Mouse (Mus musculus): ENCODE data around the gene Adcy7. TPM values are rescaled to one million over a fixed set of nuclear protein-coding genes. Genes with fewer than 3 reads are reported as not detected.
A peak's percentile ranks its signal among the peaks of the same experiment; 100 is the strongest.

The Adcy7 gene
- polyA plus RNA-seq, 1 experiment, result 63.7 TPM

DNA sequence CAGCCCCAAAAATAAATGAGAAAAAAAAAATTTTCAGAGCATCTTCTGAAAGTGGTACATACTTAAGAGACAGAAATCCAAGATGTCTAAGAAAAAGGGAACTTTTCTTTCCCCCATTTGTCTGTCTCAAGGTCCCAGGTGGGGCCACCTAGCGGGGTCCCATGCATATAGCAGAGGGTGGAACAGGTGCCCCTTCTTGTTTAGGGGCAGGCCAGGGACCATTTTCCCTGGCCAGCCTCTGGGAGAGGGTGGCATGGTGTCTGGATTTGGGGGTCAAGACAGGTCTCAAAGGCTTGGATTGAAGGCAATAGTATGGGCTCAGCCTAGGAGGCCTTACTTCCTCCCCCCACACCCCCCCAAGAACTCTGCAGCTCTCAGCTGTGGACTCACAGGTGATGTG lies 17.7 kb downstream of the Adcy7 start:
- Histone ChIP-seq H3K36me3 (ENCODE audit: control insufficient read depth, insufficient read depth, low read length) (no peaks in the 10 kb centered on the region), H3K4me1 (replicated peaks; ENCODE audit: control insufficient read depth, insufficient read depth, low read length) (peaks cover 84% of the 10 kb centered on the region), H3K27ac (ENCODE audit: control insufficient read depth, insufficient read depth, low read length) (peak overlapping the region; percentile 98), H3K27me3 (ENCODE audit: control insufficient read depth, insufficient read depth, low read length) (no peaks in the 10 kb centered on the region), H3K4me3 (ENCODE audit: control insufficient read depth, insufficient read depth, low read length) (peak overlapping the region; percentile 17; the same call in 1 of the 2 replicates)
- 4% methylated on average over 1 of the region's 1 CpGs for WGBS
- DNase-seq, result peak; percentile 77
- TF ChIP-seq POLR2A (IDR thresholded peaks at IDR 0.05; ENCODE audit: control insufficient read depth, extremely low read depth, insufficient read depth, low read length, poor library complexity), result no peak
- peak; percentile 74; the same call in 1 of the 2 replicates for TF ChIP-seq CTCF (IDR thresholded peaks at IDR 0.05; ENCODE audit: borderline replicate concordance, control insufficient read depth, extremely low read depth, insufficient read depth, low read length, poor library complexity)

GRCm38 (mm10) chr8:88290326-88291304 lies 18.4 kb downstream of the Adcy7 start:
- Histone ChIP-seq H3K27me3 (ENCODE audit: control insufficient read depth, insufficient read depth, low read length) (no peaks in the 10 kb centered on the region), H3K4me1 (replicated peaks; ENCODE audit: control insufficient read depth, insufficient read depth, low read length) (peaks cover 79% of the 10 kb centered on the region), H3K36me3 (ENCODE audit: control insufficient read depth, insufficient read depth, low read length) (peaks cover 2% of the 10 kb centered on the region), H3K4me3 (ENCODE audit: control insufficient read depth, insufficient read depth, low read length) (peak overlapping the region; percentile 39), H3K27ac (ENCODE audit: control insufficient read depth, insufficient read depth, low read length) (peak overlapping the region; percentile 98)
- peak; percentile 70 for DNase-seq
- TF ChIP-seq POLR2A (IDR thresholded peaks at IDR 0.05; ENCODE audit: control insufficient read depth, extremely low read depth, insufficient read depth, low read length, poor library complexity), result 0 out of 2 replicates have a peak, but pooled peaks have one; percentile 35
- no peak for TF ChIP-seq CTCF (IDR thresholded peaks at IDR 0.05; ENCODE audit: borderline replicate concordance, control insufficient read depth, extremely low read depth, insufficient read depth, low read length, poor library complexity)
- WGBS, result 20% methylated on average over 13 of the region's 13 CpGs

GRCm38 (mm10) chr8:88291305-88291690 lies 19.1 kb downstream of the Adcy7 start:
- WGBS, result 65% methylated on average over 11 of the region's 11 CpGs
- Histone ChIP-seq H3K27ac (ENCODE audit: control insufficient read depth, insufficient read depth, low read length) (peak overlapping the region; percentile 98; the same call in 1 of the 2 replicates), H3K4me1 (replicated peaks; ENCODE audit: control insufficient read depth, insufficient read depth, low read length) (peaks cover 73% of the 10 kb centered on the region), H3K4me3 (ENCODE audit: control insufficient read depth, insufficient read depth, low read length) (no peak overlapping the region), H3K27me3 (ENCODE audit: control insufficient read depth, insufficient read depth, low read length) (no peaks in the 10 kb centered on the region), H3K36me3 (ENCODE audit: control insufficient read depth, insufficient read depth, low read length) (peaks cover 9% of the 10 kb centered on the region)
- no peak for DNase-seq
- TF ChIP-seq POLR2A (IDR thresholded peaks at IDR 0.05; ENCODE audit: control insufficient read depth, extremely low read depth, insufficient read depth, low read length, poor library complexity), result no peak
- no peak for TF ChIP-seq CTCF (IDR thresholded peaks at IDR 0.05; ENCODE audit: borderline replicate concordance, control insufficient read depth, extremely low read depth, insufficient read depth, low read length, poor library complexity)

- H3K27me3 ChIP-seq (ENCODE audit: control insufficient read depth, insufficient read depth, low read length), result no peaks in the 10 kb centered on the region
- 89% methylated on average over 3 of the region's 3 CpGs for WGBS
- TF ChIP-seq POLR2A (IDR thresholded peaks at IDR 0.05; ENCODE audit: control insufficient read depth, extremely low read depth, insufficient read depth, low read length, poor library complexity), result no peak
- TF ChIP-seq CTCF (IDR thresholded peaks at IDR 0.05; ENCODE audit: borderline replicate concordance, control insufficient read depth, extremely low read depth, insufficient read depth, low read length, poor library complexity), result no peak
- no peak overlapping the region for H3K4me3 ChIP-seq (ENCODE audit: control insufficient read depth, insufficient read depth, low read length)
- no peak for DNase-seq
- H3K36me3 ChIP-seq (ENCODE audit: control insufficient read depth, insufficient read depth, low read length), result peaks cover 12% of the 10 kb centered on the region
- H3K4me1 ChIP-seq (replicated peaks; ENCODE audit: control insufficient read depth, insufficient read depth, low read length), result peaks cover 73% of the 10 kb centered on the region
- H3K27ac ChIP-seq (ENCODE audit: control insufficient read depth, insufficient read depth, low read length), result peak overlapping the region; percentile 39; the same call in 1 of the 2 replicates
These were observed 20.7 kb downstream of the Adcy7 start for GRCm38 (mm10) chr8:88292926-88293325.

DNA sequence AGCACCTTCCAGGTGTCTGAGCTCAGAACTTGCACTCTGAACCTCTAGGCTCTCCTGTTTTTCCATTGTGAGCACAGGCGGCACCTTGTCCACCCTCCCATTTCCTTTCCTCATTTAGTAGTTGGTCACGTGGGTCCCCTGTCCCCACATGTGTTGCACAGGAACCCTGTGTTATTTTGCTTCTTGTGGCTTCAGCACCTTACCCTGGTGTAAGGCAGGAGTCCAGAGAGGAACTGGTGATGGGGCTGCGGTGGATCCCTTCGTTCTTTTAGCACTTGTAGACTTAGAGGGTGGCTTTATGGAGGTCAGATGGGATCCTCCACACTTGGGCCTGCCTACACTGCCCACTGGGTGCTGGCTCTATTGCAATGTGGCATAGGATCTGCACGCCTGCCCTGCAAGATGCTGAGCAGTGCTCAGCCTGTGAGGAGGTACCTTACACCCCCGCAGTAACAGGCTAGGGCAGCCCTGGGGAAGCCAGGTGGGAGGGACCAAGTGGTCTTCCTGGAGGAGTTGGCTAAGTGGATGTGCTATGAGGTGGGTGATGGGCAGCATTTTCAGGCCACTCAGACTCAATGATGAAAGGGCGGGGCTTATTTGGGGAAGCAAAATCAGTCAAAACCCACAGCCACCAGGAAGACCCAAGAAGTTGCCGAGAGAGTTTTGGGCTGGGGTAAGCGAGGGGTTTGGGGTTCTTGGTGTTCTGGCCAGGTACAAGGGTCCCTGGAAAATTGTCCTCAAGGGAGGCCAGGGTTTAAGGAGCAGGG lies 21.6 kb downstream of the Adcy7 start:
- Histone ChIP-seq H3K27ac (ENCODE audit: control insufficient read depth, insufficient read depth, low read length) (peak overlapping the region; percentile 64), H3K4me3 (ENCODE audit: control insufficient read depth, insufficient read depth, low read length) (peak overlapping the region; percentile 20), H3K4me1 (replicated peaks; ENCODE audit: control insufficient read depth, insufficient read depth, low read length) (peaks cover 74% of the 10 kb centered on the region), H3K27me3 (ENCODE audit: control insufficient read depth, insufficient read depth, low read length) (no peaks in the 10 kb centered on the region), H3K36me3 (ENCODE audit: control insufficient read depth, insufficient read depth, low read length) (peaks cover 12% of the 10 kb centered on the region)
- TF ChIP-seq CTCF (IDR thresholded peaks at IDR 0.05; ENCODE audit: borderline replicate concordance, control insufficient read depth, extremely low read depth, insufficient read depth, low read length, poor library complexity), result no peak
- TF ChIP-seq POLR2A (IDR thresholded peaks at IDR 0.05; ENCODE audit: control insufficient read depth, extremely low read depth, insufficient read depth, low read length, poor library complexity), result 0 out of 2 replicates have a peak, but pooled peaks have one; percentile 35
- WGBS, result 15% methylated on average over 9 of the region's 9 CpGs
- peak; percentile 55 for DNase-seq

DNA sequence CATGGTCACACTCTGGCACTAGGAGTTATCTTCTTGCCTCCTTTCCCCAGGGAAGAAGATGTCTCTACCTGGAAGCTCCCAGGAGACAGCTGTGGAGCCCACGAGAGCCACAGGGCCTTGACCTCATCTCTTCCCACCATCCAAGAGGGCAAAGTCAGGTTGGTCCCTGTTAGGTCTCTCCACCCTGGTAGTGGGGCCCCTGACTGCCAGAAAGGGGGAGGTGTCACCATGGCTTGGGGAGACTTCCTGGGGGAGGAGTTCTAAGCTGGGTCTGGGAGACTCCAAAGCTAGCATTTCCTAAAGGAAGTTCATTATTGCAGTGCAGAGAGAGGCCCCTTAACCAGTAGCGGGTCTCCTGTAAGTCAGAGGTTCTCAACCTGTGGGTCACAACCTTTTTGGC lies 22.8 kb downstream of the Adcy7 start:
- no peaks in the 10 kb centered on the region for H3K27me3 ChIP-seq (ENCODE audit: control insufficient read depth, insufficient read depth, low read length)
- no peak overlapping the region; the same call in 1 of the 2 replicates for H3K27ac ChIP-seq (ENCODE audit: control insufficient read depth, insufficient read depth, low read length)
- no peak for DNase-seq
- 78% methylated on average over 2 of the region's 2 CpGs for WGBS
- H3K36me3 ChIP-seq (ENCODE audit: control insufficient read depth, insufficient read depth, low read length), result peaks cover 12% of the 10 kb centered on the region
- TF ChIP-seq CTCF (IDR thresholded peaks at IDR 0.05; ENCODE audit: borderline replicate concordance, control insufficient read depth, extremely low read depth, insufficient read depth, low read length, poor library complexity), result no peak
- TF ChIP-seq POLR2A (IDR thresholded peaks at IDR 0.05; ENCODE audit: control insufficient read depth, extremely low read depth, insufficient read depth, low read length, poor library complexity), result no peak
- peaks cover 76% of the 10 kb centered on the region for H3K4me1 ChIP-seq (replicated peaks; ENCODE audit: control insufficient read depth, insufficient read depth, low read length)
- no peak overlapping the region for H3K4me3 ChIP-seq (ENCODE audit: control insufficient read depth, insufficient read depth, low read length)
